Mouse (Mus musculus): ENCODE measurements around the gene Sfxn3. TPM values are rescaled to one million over a fixed set of nuclear protein-coding genes. Genes with fewer than 3 reads are reported as not detected.
A peak's percentile ranks its signal among the peaks of the same experiment; 100 is the strongest.

Sfxn3 gene
- polyA plus RNA-seq, 1 experiment: 43.4 TPM

- Histone ChIP-seq H3K4me3 (no peak overlapping the region), H3K79me2 (ENCODE audit: control insufficient read depth, insufficient read depth) (peaks cover 30% of the 10 kb centered on the region), H3K27me3 (ENCODE audit: control insufficient read depth, insufficient read depth, insufficient read length) (no peaks in the 10 kb centered on the region), H3K4me2 (ENCODE audit: low read depth) (no peak overlapping the region), H3ac (ENCODE audit: control insufficient read depth, insufficient read length) (no peak overlapping the region), H3K36me3 (ENCODE audit: control insufficient read depth, insufficient read depth) (peaks cover 5% of the 10 kb centered on the region)
- TF ChIP-seq POLR2AphosphoS2 (IDR thresholded peaks at IDR 0.05; ENCODE audit: insufficient read length, low read depth): peak; percentile 89
- peak; percentile 47 for TF ChIP-seq POLR2A (IDR thresholded peaks at IDR 0.05; ENCODE audit: insufficient read length, low read depth)
- peak in 1 of 3 experiments; percentile 14 for TF ChIP-seq MYOG (IDR thresholded peaks at IDR 0.05; ENCODE audit: control insufficient read depth in 1 of 3, insufficient read depth in 1 of 3, insufficient read length in 2 of 3, low read depth in 2 of 3)
- no peak for TF ChIP-seq USF1 (IDR thresholded peaks at IDR 0.05; ENCODE audit: low read depth)
Measured at GRCm38 (mm10) chr19:45024775-45025174, 22.5 kb upstream of the Sfxn3 start.

GRCm38 (mm10) chr19:45025937-45026568, 21.2 kb upstream of the Sfxn3 start:
- TF ChIP-seq POLR2AphosphoS2 (IDR thresholded peaks at IDR 0.05; ENCODE audit: insufficient read length, low read depth) (peak; percentile 16), TCF3 (IDR thresholded peaks at IDR 0.05; ENCODE audit: insufficient read length, low read depth) (no peak), POLR2A (IDR thresholded peaks at IDR 0.05; ENCODE audit: insufficient read length, low read depth) (peak; percentile 9), TCF12 (IDR thresholded peaks at IDR 0.05; ENCODE audit: insufficient read depth, poor library complexity, severe bottlenecking) (no peak), CEBPB (IDR thresholded peaks at IDR 0.05; ENCODE audit: insufficient read depth, poor library complexity, severe bottlenecking) (no peak), SRF (IDR thresholded peaks at IDR 0.05; ENCODE audit: control insufficient read depth, insufficient read length, low read depth) (no peak)
- Histone ChIP-seq H3ac (ENCODE audit: control insufficient read depth, insufficient read length) (no peak overlapping the region), H3K36me3 (ENCODE audit: control insufficient read depth, insufficient read depth) (peaks cover 5% of the 10 kb centered on the region), H3K27me3 (ENCODE audit: control insufficient read depth, insufficient read depth, insufficient read length) (no peaks in the 10 kb centered on the region), H3K79me2 (ENCODE audit: control insufficient read depth, insufficient read depth) (peaks cover 18% of the 10 kb centered on the region), H3K4me3 (no peak overlapping the region), H3K4me2 (ENCODE audit: low read depth) (no peak overlapping the region)

- Histone ChIP-seq H3ac (ENCODE audit: control insufficient read depth, insufficient read length) (no peak overlapping the region), H3K4me3 (no peak overlapping the region), H3K27me3 (ENCODE audit: control insufficient read depth, insufficient read depth, insufficient read length) (no peaks in the 10 kb centered on the region), H3K79me2 (ENCODE audit: control insufficient read depth, insufficient read depth) (peaks cover 7% of the 10 kb centered on the region), H3K4me2 (ENCODE audit: low read depth) (no peak overlapping the region), H3K36me3 (ENCODE audit: control insufficient read depth, insufficient read depth) (peaks cover 5% of the 10 kb centered on the region)
- TF ChIP-seq POLR2AphosphoS2 (IDR thresholded peaks at IDR 0.05; ENCODE audit: insufficient read length, low read depth): peak; percentile 69
- TF ChIP-seq TCF12 (IDR thresholded peaks at IDR 0.05; ENCODE audit: insufficient read depth, poor library complexity, severe bottlenecking): no peak
- TF ChIP-seq MYOG (IDR thresholded peaks at IDR 0.05; ENCODE audit: control insufficient read depth in 1 of 3, insufficient read depth in 1 of 3, insufficient read length in 2 of 3, low read depth in 2 of 3): no peak
- no peak for TF ChIP-seq POLR2A (IDR thresholded peaks at IDR 0.05; ENCODE audit: insufficient read length, low read depth)
- TF ChIP-seq TCF3 (IDR thresholded peaks at IDR 0.05; ENCODE audit: insufficient read length, low read depth): no peak
- no peak for TF ChIP-seq USF1 (IDR thresholded peaks at IDR 0.05; ENCODE audit: low read depth)
Measured at GRCm38 (mm10) chr19:45026958-45027670, 20.2 kb upstream of the Sfxn3 start.

- H3K4me3 ChIP-seq: no peak overlapping the region
- H3K27me3 ChIP-seq (ENCODE audit: control insufficient read depth, insufficient read depth, insufficient read length): no peaks in the 10 kb centered on the region
- TF ChIP-seq SRF (IDR thresholded peaks at IDR 0.05; ENCODE audit: control insufficient read depth, insufficient read length, low read depth): no peak
- TF ChIP-seq POLR2AphosphoS2 (IDR thresholded peaks at IDR 0.05; ENCODE audit: insufficient read length, low read depth): peak; percentile 59
- H3K4me2 ChIP-seq (ENCODE audit: low read depth): no peak overlapping the region
- H3K36me3 ChIP-seq (ENCODE audit: control insufficient read depth, insufficient read depth): peaks cover 5% of the 10 kb centered on the region
- H3ac ChIP-seq (ENCODE audit: control insufficient read depth, insufficient read length): no peak overlapping the region
- H3K79me2 ChIP-seq (ENCODE audit: control insufficient read depth, insufficient read depth): no peaks in the 10 kb centered on the region
Measured at GRCm38 (mm10) chr19:45027848-45028247, 19.5 kb upstream of the Sfxn3 start.

- Histone ChIP-seq H3ac (ENCODE audit: control insufficient read depth, insufficient read length) (no peak overlapping the region), H3K79me2 (ENCODE audit: control insufficient read depth, insufficient read depth) (no peaks in the 10 kb centered on the region), H3K4me2 (ENCODE audit: low read depth) (no peak overlapping the region), H3K36me3 (ENCODE audit: control insufficient read depth, insufficient read depth) (peaks cover 5% of the 10 kb centered on the region), H3K27me3 (ENCODE audit: control insufficient read depth, insufficient read depth, insufficient read length) (no peaks in the 10 kb centered on the region), H3K4me3 (no peak overlapping the region)
- no peak for TF ChIP-seq SRF (IDR thresholded peaks at IDR 0.05; ENCODE audit: control insufficient read depth, insufficient read length, low read depth)
- TF ChIP-seq E2F4 (IDR thresholded peaks at IDR 0.05; ENCODE audit: insufficient read depth): no peak
- TF ChIP-seq MAX (IDR thresholded peaks at IDR 0.05; ENCODE audit: low read depth): no peak
- TF ChIP-seq REST (IDR thresholded peaks at IDR 0.05; ENCODE audit: insufficient read depth, insufficient read length): no peak
- TF ChIP-seq POLR2AphosphoS2 (IDR thresholded peaks at IDR 0.05; ENCODE audit: insufficient read length, low read depth): peak; percentile 68
- TF ChIP-seq CEBPB (IDR thresholded peaks at IDR 0.05; ENCODE audit: insufficient read depth, poor library complexity, severe bottlenecking): no peak
- no peak for TF ChIP-seq MYOD1 (IDR thresholded peaks at IDR 0.05; ENCODE audit: control insufficient read depth in 1 of 3, insufficient read length in 2 of 3, low read depth in 2 of 3)
- peak; percentile 43 for TF ChIP-seq POLR2A (IDR thresholded peaks at IDR 0.05; ENCODE audit: insufficient read length, low read depth)
- no peak for TF ChIP-seq TCF3 (IDR thresholded peaks at IDR 0.05; ENCODE audit: insufficient read length, low read depth)
- no peak for TF ChIP-seq USF1 (IDR thresholded peaks at IDR 0.05; ENCODE audit: low read depth)
Measured at GRCm38 (mm10) chr19:45028746-45029145, 18.6 kb upstream of the Sfxn3 start.
